19 mouse cellular contexts compared by ENCODE assay signal in genomic region chr10:71138132-71138851, GRCm38 (mm10). TPM values are rescaled to one million over a fixed set of nuclear protein-coding genes. Genes with fewer than 3 reads are reported as not detected.
DNase-seq lines count a peak whose midpoint lies in the region; ATAC-seq lines count a peak whose summit lies in the region.
"Had no signal": no experiment of that assay in that cellular context is flagged by ENCODE, and none has a peak within 500 bp of the region (broad histone marks: within the 10 kb centered on the region; RNA-seq: fewer than 3 reads in every experiment).

No protein-coding gene starts in this region.

- intact Hi-C loops in heart, postnatal 25 days (cut with DNase I): no loop called here

- 0 out of 2 replicates have a peak, but pooled peaks cover 4% of the 10 kb centered on the region for H3K4me1 ChIP-seq in midbrain, embryonic 11.5 days (ENCODE audit: control insufficient read depth, insufficient read depth, low read length)
- H3K4me1 ChIP-seq in midbrain, embryonic 14.5 days (ENCODE audit: control insufficient read depth, insufficient read depth, low read length): no peaks in the 10 kb centered on the region
- H3K4me1 ChIP-seq in embryonic facial prominence, embryonic 13.5 days: peaks cover 47% of the 10 kb centered on the region
- H3K4me1 ChIP-seq: neural tube, embryonic 13.5 days had no signal

- H3K9me3 ChIP-seq in midbrain, embryonic 11.5 days (ENCODE audit: control insufficient read depth, low read length): no peaks in the 10 kb centered on the region; the same call in 1 of the 2 replicates
- H3K9me3 ChIP-seq in midbrain, embryonic 14.5 days (ENCODE audit: control insufficient read depth, low read length): peaks cover 13% of the 10 kb centered on the region
- H3K9me3 ChIP-seq in embryonic facial prominence, embryonic 13.5 days: peaks cover 3% of the 10 kb centered on the region; the same call in 1 of the 2 replicates
- H3K9me3 ChIP-seq: heart, embryonic 10.5 days had no signal

- H3K9ac ChIP-seq in midbrain, embryonic 11.5 days (ENCODE audit: low read length): no peak overlapping the region
- H3K9ac ChIP-seq in midbrain, embryonic 14.5 days (replicated peaks; ENCODE audit: low read length): no peak overlapping the region
- no peak overlapping the region for H3K9ac ChIP-seq in embryonic facial prominence, embryonic 13.5 days
- H3K9ac ChIP-seq: liver, embryonic 14.5 days; neural tube, embryonic 13.5 days had no signal

- no peaks in the 10 kb centered on the region for H3K27me3 ChIP-seq in midbrain, embryonic 11.5 days (ENCODE audit: control insufficient read depth, insufficient read depth, low read length)
- no peaks in the 10 kb centered on the region for H3K27me3 ChIP-seq in midbrain, embryonic 14.5 days (ENCODE audit: control insufficient read depth, insufficient read depth, low read length)
- no peaks in the 10 kb centered on the region for H3K27me3 ChIP-seq in embryonic facial prominence, embryonic 13.5 days
- H3K27me3 ChIP-seq: neural tube, embryonic 13.5 days; Patski had no signal

- no peak overlapping the region for H3K4me2 ChIP-seq in midbrain, embryonic 11.5 days
- no peak overlapping the region for H3K4me2 ChIP-seq in midbrain, embryonic 14.5 days (ENCODE audit: low read length)
- no peak overlapping the region for H3K4me2 ChIP-seq in embryonic facial prominence, embryonic 13.5 days
- H3K4me2 ChIP-seq: neural tube, embryonic 13.5 days had no signal

- WGBS in midbrain, embryonic 11.5 days: 61% methylated on average over 14 of the region's 14 CpGs
- 61% methylated on average over 14 of the region's 14 CpGs for WGBS in midbrain, embryonic 14.5 days
- WGBS in embryonic facial prominence, embryonic 13.5 days: 59% methylated on average over 14 of the region's 14 CpGs

- peak; percentile 79 for DNase-seq in heart, adult 11 months
- no peak for DNase-seq in heart, postnatal 25 days (ENCODE audit: low spot score)
- DNase-seq in midbrain, embryonic 11.5 days (ENCODE audit: low spot score, missing footprints): peak; percentile 90
- DNase-seq in midbrain, embryonic 14.5 days: no peak
- no peak for DNase-seq in cerebellum, postnatal 10 days
- DNase-seq: adrenal gland, postnatal 25 days; cerebellum, adult 2 months; gastrocnemius, postnatal 14 days; heart, postnatal 14 days; kidney, adult 8-10 months; thymus, postnatal 36 days had no signal

- H3K27ac ChIP-seq in midbrain, embryonic 11.5 days (ENCODE audit: low read depth, low read length): no peak overlapping the region
- H3K27ac ChIP-seq in midbrain, embryonic 14.5 days (replicated peaks; ENCODE audit: low read depth, low read length): no peak overlapping the region
- peak overlapping the region; percentile 78 for H3K27ac ChIP-seq in embryonic facial prominence, embryonic 13.5 days
- H3K27ac ChIP-seq: heart, embryonic 10.5 days; liver, embryonic 14.5 days; neural tube, embryonic 13.5 days had no signal

- no peak overlapping the region for H3K4me3 ChIP-seq in midbrain, embryonic 11.5 days (ENCODE audit: low read depth, low read length)
- no peak overlapping the region for H3K4me3 ChIP-seq in midbrain, embryonic 14.5 days (replicated peaks; ENCODE audit: low read depth, low read length)
- H3K4me3 ChIP-seq in embryonic facial prominence, embryonic 13.5 days: no peak overlapping the region
- H3K4me3 ChIP-seq: heart, embryonic 10.5 days; neural tube, embryonic 13.5 days had no signal

- H3K36me3 ChIP-seq in midbrain, embryonic 11.5 days (ENCODE audit: control insufficient read depth, insufficient read depth, low read length): no peaks in the 10 kb centered on the region
- H3K36me3 ChIP-seq in midbrain, embryonic 14.5 days (ENCODE audit: control insufficient read depth, insufficient read depth, low read length): no peaks in the 10 kb centered on the region
- H3K36me3 ChIP-seq in embryonic facial prominence, embryonic 13.5 days: no peaks in the 10 kb centered on the region
- H3K36me3 ChIP-seq: heart, embryonic 10.5 days; neural tube, embryonic 13.5 days had no signal

- ATAC-seq in midbrain, embryonic 11.5 days (ENCODE audit: low FRiP score): peak; percentile 33; the same call in 1 of the 2 replicates
- ATAC-seq in midbrain, embryonic 14.5 days (ENCODE audit: low FRiP score, low TSS enrichment): no peak
- ATAC-seq in embryonic facial prominence, embryonic 13.5 days (ENCODE audit: insufficient number of reproducible peaks, insufficient read depth, low FRiP score, low TSS enrichment, low read depth): no peak
- ATAC-seq in monocyte, adult 5-6 weeks (replicated peaks; ENCODE audit: insufficient number of reproducible peaks, low FRiP score, low TSS enrichment, poor library complexity, severe bottlenecking): no peak
- ATAC-seq: Patski had no signal

RNA-seq across cellular contexts. Expression of gene Bicc1, which starts 21.2 kb away (rescaled TPM):
- total RNA-seq in heart, postnatal 25 days (2021): 10 to 100 TPM; 16.6 to 19.4 TPM
- 9.2 and 9.6 TPM in 2 replicates for polyA plus RNA-seq in midbrain, embryonic 11.5 days (2014; fragmentation: Nextera tagmentation; extraction: Ambion mirVana)
- polyA plus RNA-seq in midbrain, embryonic 14.5 days (2014; fragmentation: Nextera tagmentation; extraction: Ambion mirVana): 1.7 and 6.2 TPM in 2 replicates
- polyA plus RNA-seq in embryonic facial prominence, embryonic 13.5 days (2015; fragmentation: Nextera tagmentation; extraction: Ambion mirVana): 25.9 and 27.8 TPM in 2 replicates
- total RNA-seq in monocyte, adult 5-6 weeks (2017): not detected in 3 replicates
- total RNA-seq: common myeloid progenitor, adult 5-6 weeks; megakaryocyte, adult 5-6 weeks had no signal

Comparison
In these comparisons a context has a peak if more than half of its experiments do, and no peak if none do; other contexts are left out.
1. DNase-seq: peak in heart, adult 11 months (single experiment) and midbrain, embryonic 11.5 days (single experiment); none in heart, postnatal 25 days (single experiment), midbrain, embryonic 14.5 days (single experiment) and cerebellum, postnatal 10 days (0 of 2).